Mouse (Mus musculus) bone marrow macrophage, adult 2 months (primary cell): Measurements from ENCODE around the gene Dnajc5g. TPM values are rescaled to one million over a fixed set of nuclear protein-coding genes. Genes with fewer than 3 reads are reported as not detected.

Source experiments
- H3K27ac ChIP-seq: 2 replicates; pipeline ENCODE4 v1.5.1; 2012; ENCODE audit warnings: low read depth, low read length; ENCODE audit not compliant: insufficient read depth
- H3K4me1 ChIP-seq: 2 replicates; pipeline ENCODE4 v1.6.1; 2012; ENCODE audit warnings: low read length; ENCODE audit not compliant: control insufficient read depth, insufficient read depth
- H3K4me3 ChIP-seq: 2 replicates; pipeline ENCODE4 v1.5.1; 2012; ENCODE audit warnings: mild to moderate bottlenecking, low read length, moderate library complexity; ENCODE audit not compliant: insufficient read depth
- CTCF ChIP-seq: IDR thresholded peaks from 2 replicates; pipeline ENCODE4 v1.5.1; 2012; ENCODE audit warnings: low read depth, mild to moderate bottlenecking, low read length, moderate library complexity
- POLR2A ChIP-seq: IDR thresholded peaks from 2 replicates; pipeline ENCODE4 v1.6.1; 2012; ENCODE audit warnings: mild to moderate bottlenecking, low read depth, low read length, borderline replicate concordance
- polyA plus RNA-seq: library from polyadenylated mRNA; stranded (reverse); fragments of >200 nt; gene quantifications from 2 replicates; pipeline ENCODE4 v1.2.4, GENCODE M21; 2012; ENCODE audit not compliant: missing spikeins, insufficient read depth, insufficient read length

Dnajc5g gene
- polyA plus RNA-seq, 1 experiment: not detected

DNA sequence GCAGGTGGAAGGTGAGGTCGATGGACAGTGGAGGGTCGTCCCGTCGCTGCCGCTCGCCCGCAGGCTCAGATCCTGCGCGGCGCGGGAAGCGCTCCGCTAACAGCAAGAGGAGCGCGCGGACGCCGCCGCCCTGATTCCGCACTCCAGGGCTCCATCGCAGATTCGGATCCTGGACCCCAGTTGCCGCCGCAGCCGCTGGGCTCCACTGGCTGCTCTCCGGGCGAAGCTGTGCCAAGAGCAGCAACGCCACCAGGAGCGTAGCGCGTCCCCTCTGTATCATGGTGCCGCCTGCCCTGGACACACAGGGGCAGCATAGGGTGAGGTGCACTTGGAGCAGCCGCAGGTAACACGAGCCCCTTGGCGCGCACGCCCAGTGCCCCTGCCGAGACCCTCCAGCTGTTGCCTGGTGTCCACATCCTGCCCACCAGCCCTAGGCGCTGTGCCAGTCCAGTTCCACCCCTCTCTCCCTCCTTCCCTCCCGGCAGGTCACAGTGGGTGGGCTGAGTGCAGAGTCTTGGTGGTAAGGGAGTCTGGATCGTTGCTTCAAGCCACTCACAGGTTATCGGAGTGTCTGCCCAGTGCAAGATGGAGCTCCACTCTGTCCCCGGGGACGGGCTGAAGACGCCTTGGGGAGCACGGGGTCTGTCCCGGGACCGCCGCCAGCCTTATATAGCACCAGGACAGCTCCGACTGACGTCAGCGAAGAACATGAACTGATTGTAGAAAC, 32.3 kb downstream of the Dnajc5g start, which contains the start of gene Ucn:
Gene Ucn, minus strand, starts transcription at position 589 of the 727 bp plus-strand sequence.
- Histone ChIP-seq H3K4me1 (no peaks in the 10 kb centered on the region), H3K4me3 (no peak within 1 kb of the TSS)
- TF ChIP-seq POLR2A (no peak), CTCF (no peak)

DNA sequence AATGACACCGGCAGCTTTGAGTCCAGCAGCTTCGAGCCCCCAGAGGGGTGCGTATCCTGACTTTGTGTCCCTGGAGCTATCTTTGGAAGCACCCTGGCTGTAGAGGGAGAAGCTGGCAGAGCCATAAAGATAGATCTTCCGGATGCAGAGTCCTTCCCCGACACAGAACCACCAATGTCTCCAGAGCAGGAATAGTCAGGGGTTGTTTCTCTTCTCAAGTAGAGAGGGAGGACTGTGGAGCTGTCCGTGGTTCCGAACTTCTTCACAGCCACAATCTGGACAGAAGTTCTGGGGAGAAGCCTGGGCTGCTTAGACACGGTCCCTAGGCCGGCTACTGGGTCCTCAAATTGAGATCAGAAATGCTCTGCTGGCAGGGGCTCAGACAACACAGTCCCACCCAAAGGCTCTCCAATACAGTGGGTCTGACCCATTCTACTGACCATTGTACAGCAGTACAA, 32.9 kb downstream of the Dnajc5g start:
- TF ChIP-seq POLR2A (no peak), CTCF (no peak)
- H3K27ac ChIP-seq: no peak overlapping the region
- H3K4me3 ChIP-seq: no peak overlapping the region
- no peaks in the 10 kb centered on the region for H3K4me1 ChIP-seq

More for the DNA sequence above, 32.3 kb downstream of the Dnajc5g start, which contains the start of gene Ucn:
- H3K27ac ChIP-seq: no peak within 1 kb of the TSS

DNA sequence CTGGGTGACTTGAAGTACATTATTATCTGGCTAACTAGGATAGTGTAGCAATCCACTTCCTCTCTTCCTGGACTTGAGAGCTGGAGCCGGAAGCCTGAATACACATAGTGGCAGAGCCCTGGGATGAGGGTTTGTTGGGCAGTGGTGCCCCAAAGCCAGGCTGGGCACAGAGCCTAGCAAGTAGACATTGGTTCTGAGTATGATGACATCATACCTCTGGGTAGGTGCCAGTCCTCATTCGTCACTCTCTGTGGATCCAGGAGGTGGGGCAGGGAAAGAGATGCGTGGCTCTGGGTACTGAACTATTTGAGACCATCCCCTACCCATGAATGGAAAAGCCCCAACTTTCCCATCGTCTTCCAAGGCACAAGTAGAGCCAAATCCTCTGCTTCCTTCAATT, 43.7 kb downstream of the Dnajc5g start:
- peaks cover 5% of the 10 kb centered on the region for H3K4me1 ChIP-seq
- H3K27ac ChIP-seq: no peak overlapping the region
- TF ChIP-seq POLR2A (no peak), CTCF (no peak)
- no peak overlapping the region for H3K4me3 ChIP-seq

- no peak for TF ChIP-seq CTCF
- TF ChIP-seq POLR2A: no peak
- H3K27ac ChIP-seq: no peak overlapping the region
- H3K4me3 ChIP-seq: no peak overlapping the region
- H3K4me1 ChIP-seq: peaks cover 5% of the 10 kb centered on the region
Measured at GRCm38 (mm10) chr5:31151746-31152145, 45.7 kb downstream of the Dnajc5g start.

GRCm38 (mm10) chr5:31153516-31154151, 47.5 kb downstream of the Dnajc5g start:
- no peak overlapping the region for H3K27ac ChIP-seq
- H3K4me1 ChIP-seq: peaks cover 5% of the 10 kb centered on the region
- TF ChIP-seq CTCF: no peak
- no peak for TF ChIP-seq POLR2A
- peak overlapping the region; percentile 81 for H3K4me3 ChIP-seq

DNA sequence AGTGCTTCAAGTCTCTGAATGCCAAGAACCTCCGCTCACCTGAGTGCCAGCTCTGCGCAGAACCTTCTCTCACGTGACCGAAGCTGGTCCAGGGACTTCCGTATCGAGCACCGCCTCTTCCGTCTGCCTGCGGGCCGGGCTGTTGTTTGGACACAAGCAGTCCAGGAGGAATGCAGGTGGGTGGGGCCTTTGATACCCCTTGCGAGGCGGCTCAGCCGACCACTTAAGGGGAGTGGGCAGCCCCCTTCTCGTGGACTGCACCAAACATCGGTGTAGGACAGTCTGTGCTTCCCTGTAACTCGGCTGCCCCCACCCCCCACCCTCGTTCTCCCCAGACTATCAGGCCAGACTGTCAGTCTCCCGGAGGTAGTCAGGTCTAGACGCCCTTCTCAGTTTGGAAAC, 48.1 kb downstream of the Dnajc5g start, which contains the start of gene Mpv17:
Gene Mpv17, minus strand, starts transcription at position 100 of the 402 bp plus-strand sequence.
- TF ChIP-seq POLR2A (no peak), CTCF (no peak)
- H3K27ac ChIP-seq: no peak within 1 kb of the TSS
- peaks cover 5% of the 10 kb centered on the region for H3K4me1 ChIP-seq
- H3K4me3 ChIP-seq: peak within 1 kb of the TSS; percentile 81

Other genes with a start within 250 kb of the Dnajc5g start
- gene Tmem214, start 238.3 kb upstream of the Dnajc5g start, polyA plus RNA-seq: 43.0 and 57.9 TPM in 2 replicates
- 5.8 and 6.5 TPM in 2 replicates for gene Agbl5, start 217.6 kb upstream of the Dnajc5g start, polyA plus RNA-seq
- 317 and 358 TPM in 2 replicates for gene Ost4, start 198.5 kb upstream of the Dnajc5g start, polyA plus RNA-seq
- gene Emilin1, start 192.9 kb upstream of the Dnajc5g start, polyA plus RNA-seq: 29.1 and 37.2 TPM in 2 replicates
- 29.8 and 38.9 TPM in 2 replicates for gene Khk, start 184.9 kb upstream of the Dnajc5g start, polyA plus RNA-seq
- not detected in 2 replicates for gene Cgref1, start 160.7 kb upstream of the Dnajc5g start, polyA plus RNA-seq
- 131 and 140 TPM in 2 replicates for gene Preb, start 145.9 kb upstream of the Dnajc5g start, polyA plus RNA-seq
- gene Tcf23, start 137.6 kb upstream of the Dnajc5g start, polyA plus RNA-seq: not detected in 2 replicates
- gene Atraid, start 58.0 kb upstream of the Dnajc5g start, polyA plus RNA-seq: 114 and 133 TPM in 2 replicates
- gene Slc5a6, start 57.4 kb upstream of the Dnajc5g start, polyA plus RNA-seq: 5.5 and 7.5 TPM in 2 replicates
- gene Cad, start 51.5 kb upstream of the Dnajc5g start, polyA plus RNA-seq: 4.2 and 4.6 TPM in 2 replicates
- gene Slc30a3, start 2.0 kb downstream of the Dnajc5g start, polyA plus RNA-seq: not detected in 2 replicates
- gene Trim54, start 10.4 kb downstream of the Dnajc5g start, polyA plus RNA-seq: not detected in 2 replicates
- gene Ucn, start 32.5 kb downstream of the Dnajc5g start, polyA plus RNA-seq: not detected in 2 replicates
- 75.0 and 75.3 TPM in 2 replicates for gene Mpv17, start 48.0 kb downstream of the Dnajc5g start, polyA plus RNA-seq
- gene Gm29609, start 73.6 kb downstream of the Dnajc5g start, polyA plus RNA-seq: 0.93 and 2.7 TPM in 2 replicates
- gene Gtf3c2, start 73.9 kb downstream of the Dnajc5g start, polyA plus RNA-seq: 80.4 and 90.2 TPM in 2 replicates
- 80.3 and 85.8 TPM in 2 replicates for gene Snx17, start 86.9 kb downstream of the Dnajc5g start, polyA plus RNA-seq
- gene Eif2b4, start 87.1 kb downstream of the Dnajc5g start, polyA plus RNA-seq: 28.3 and 28.9 TPM in 2 replicates
- 32.3 and 33.1 TPM in 2 replicates for gene Zfp513, start 96.0 kb downstream of the Dnajc5g start, polyA plus RNA-seq
- 61.2 and 67.7 TPM in 2 replicates for gene Ppm1g, start 114.4 kb downstream of the Dnajc5g start, polyA plus RNA-seq
- gene Nrbp1, start 134.6 kb downstream of the Dnajc5g start, polyA plus RNA-seq: 84.1 and 85.8 TPM in 2 replicates
- gene Gm9970, start 134.9 kb downstream of the Dnajc5g start, polyA plus RNA-seq: not detected in 2 replicates
- gene Krtcap3, start 145.4 kb downstream of the Dnajc5g start, polyA plus RNA-seq: 4.6 and 8.3 TPM in 2 replicates
- gene Ift172, start 184.8 kb downstream of the Dnajc5g start, polyA plus RNA-seq: 36.9 and 45.0 TPM in 2 replicates
- not detected in 2 replicates for gene Fndc4, start 189.8 kb downstream of the Dnajc5g start, polyA plus RNA-seq
- gene Gckr, start 191.2 kb downstream of the Dnajc5g start, polyA plus RNA-seq: not detected in 2 replicates